ENCODE assay signal across 24 mouse cellular contexts in genomic region chr14:48144330-48144729, GRCm38 (mm10).
"Had no signal": no experiment of that assay in that cellular context is flagged by ENCODE, and none has a peak within 500 bp of the region (broad histone marks: within the 10 kb centered on the region; RNA-seq: fewer than 3 reads in every experiment).

No protein-coding gene starts in this region.

- H3K27me3 ChIP-seq: limb, embryonic 12.5 days; limb, embryonic 15.5 days; midbrain, embryonic 12.5 days; midbrain, embryonic 15.5 days; neural tube, embryonic 12.5 days; neural tube, embryonic 15.5 days; stomach, embryonic 15.5 days had no signal

- DNase-seq: kidney, adult 18-20 months; kidney, adult 9 months; kidney, postnatal 14 days; kidney, postnatal 4 days; left cerebral cortex, postnatal 4 days; liver, postnatal 0 days; retina, postnatal 1 day; right cerebral cortex, postnatal 25 days; spleen, adult 18-20 months; thymus, adult 2 months; thymus, postnatal 14 days; thymus, postnatal 4 days had no signal

- ATAC-seq: intestine, embryonic 16.5 days; liver, postnatal 0 days; lung, postnatal 0 days; midbrain, embryonic 15.5 days had no signal

- H3K9me3 ChIP-seq: limb, embryonic 12.5 days; limb, embryonic 15.5 days; midbrain, embryonic 12.5 days; midbrain, embryonic 15.5 days; neural tube, embryonic 12.5 days; neural tube, embryonic 15.5 days; stomach, embryonic 15.5 days had no signal

- H3K9ac ChIP-seq: limb, embryonic 12.5 days; limb, embryonic 15.5 days; liver, embryonic 14.5 days; liver, postnatal 0 days; midbrain, embryonic 12.5 days; midbrain, embryonic 15.5 days; neural tube, embryonic 12.5 days; neural tube, embryonic 15.5 days; stomach, embryonic 15.5 days had no signal

- H3K27ac ChIP-seq: limb, embryonic 12.5 days; limb, embryonic 15.5 days; liver, embryonic 14.5 days; macrophage; midbrain, embryonic 12.5 days; midbrain, embryonic 15.5 days; neural tube, embryonic 12.5 days; neural tube, embryonic 15.5 days; stomach, embryonic 15.5 days had no signal

- H3K4me2 ChIP-seq: limb, embryonic 12.5 days; limb, embryonic 15.5 days; liver, embryonic 11.5 days; midbrain, embryonic 12.5 days; midbrain, embryonic 15.5 days; neural tube, embryonic 12.5 days; neural tube, embryonic 15.5 days; stomach, embryonic 15.5 days had no signal

- H3K4me1 ChIP-seq: stomach, embryonic 15.5 days had no signal

- H3K4me3 ChIP-seq: limb, embryonic 12.5 days; limb, embryonic 15.5 days; midbrain, embryonic 12.5 days; midbrain, embryonic 15.5 days; neural tube, embryonic 12.5 days; neural tube, embryonic 15.5 days; stomach, embryonic 15.5 days had no signal

- H3K36me3 ChIP-seq: limb, embryonic 12.5 days; limb, embryonic 15.5 days; midbrain, embryonic 12.5 days; midbrain, embryonic 15.5 days; neural tube, embryonic 12.5 days; neural tube, embryonic 15.5 days; stomach, embryonic 15.5 days had no signal
